Mouse (Mus musculus): ENCODE measurements around the gene Cldn1.

DNA sequence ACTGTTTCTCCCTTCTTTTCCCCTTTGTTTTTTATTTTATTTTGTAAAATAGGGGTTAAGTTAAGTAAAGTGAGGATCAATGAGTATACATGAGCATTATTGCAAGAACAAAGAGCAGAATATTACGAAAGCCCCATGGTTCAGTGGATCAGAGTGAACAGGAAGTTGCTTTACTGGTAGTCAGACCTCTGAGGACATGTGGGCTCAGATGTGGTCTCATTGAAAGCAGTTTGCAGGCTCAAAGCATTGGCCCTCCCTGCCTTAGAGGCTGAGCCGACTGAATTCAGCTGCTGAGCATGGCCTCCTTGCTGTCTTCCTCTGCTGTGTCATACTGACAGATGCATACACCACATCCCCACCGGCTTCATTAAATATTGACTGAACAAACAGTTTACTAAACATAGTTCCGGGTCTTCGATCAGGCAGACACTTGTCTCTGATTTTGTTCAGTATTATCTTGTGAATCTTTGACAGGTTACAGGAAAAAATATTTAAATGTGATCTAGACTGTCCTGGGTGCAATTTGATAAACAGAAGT is 12.5 kb upstream of the Cldn1 start:
- TF ChIP-seq POLR2A (IDR thresholded peaks at IDR 0.05; ENCODE audit: low read depth, low read length) = no peak
- TF ChIP-seq CTCF (conservative IDR thresholded peaks at IDR 0.05; ENCODE audit: insufficient read depth, insufficient read length, low read depth, low read length) = no peak

Measured in kidney, adult 2 months (tissue).